Mouse (Mus musculus): ENCODE measurements around the gene Csnk1e. TPM values are rescaled to one million over a fixed set of nuclear protein-coding genes. Genes with fewer than 3 reads are reported as not detected.

The Csnk1e gene
- total RNA-seq, 2 experiments from 2014 or later, result 29.3 to 33.3 TPM

- ATAC-seq (ENCODE audit: poor library complexity, severe bottlenecking), result no peak
Measured at GRCm38 (mm10) chr15:79428616-79429015, 26.8 kb downstream of the Csnk1e start.

- ATAC-seq (ENCODE audit: poor library complexity, severe bottlenecking), result no peak
Measured at GRCm38 (mm10) chr15:79427516-79427915, 27.9 kb downstream of the Csnk1e start.

GRCm38 (mm10) chr15:79425516-79425915, 29.9 kb downstream of the Csnk1e start:
- ATAC-seq (ENCODE audit: poor library complexity, severe bottlenecking), result no peak

- ATAC-seq (ENCODE audit: poor library complexity, severe bottlenecking), result no peak
Measured at GRCm38 (mm10) chr15:79424602-79425001, 30.8 kb downstream of the Csnk1e start.

GRCm38 (mm10) chr15:79422715-79423243, 32.6 kb downstream of the Csnk1e start:
- no peak for ATAC-seq (ENCODE audit: poor library complexity, severe bottlenecking)

GRCm38 (mm10) chr15:79418677-79419076, 36.7 kb downstream of the Csnk1e start:
- no peak for ATAC-seq (ENCODE audit: poor library complexity, severe bottlenecking)

GRCm38 (mm10) chr15:79418265-79418664, 37.1 kb downstream of the Csnk1e start:
- ATAC-seq (ENCODE audit: poor library complexity, severe bottlenecking), result no peak

GRCm38 (mm10) chr15:79417379-79417778, 38.0 kb downstream of the Csnk1e start:
- ATAC-seq (ENCODE audit: poor library complexity, severe bottlenecking), result no peak

GRCm38 (mm10) chr15:79416460-79417085, 38.8 kb downstream of the Csnk1e start:
- no peak for ATAC-seq (ENCODE audit: poor library complexity, severe bottlenecking)

GRCm38 (mm10) chr15:79414513-79414912, 40.9 kb downstream of the Csnk1e start:
- ATAC-seq (ENCODE audit: poor library complexity, severe bottlenecking), result peak; percentile 96

GRCm38 (mm10) chr15:79413802-79414201, 41.6 kb downstream of the Csnk1e start:
- ATAC-seq (ENCODE audit: poor library complexity, severe bottlenecking), result peak; percentile 41

- ATAC-seq (ENCODE audit: poor library complexity, severe bottlenecking), result no peak
Measured at GRCm38 (mm10) chr15:79413201-79413600, 42.2 kb downstream of the Csnk1e start.

GRCm38 (mm10) chr15:79411363-79412065, 43.9 kb downstream of the Csnk1e start:
- no peak for ATAC-seq (ENCODE audit: poor library complexity, severe bottlenecking)

GRCm38 (mm10) chr15:79409077-79409573, 46.2 kb downstream of the Csnk1e start:
- ATAC-seq (ENCODE audit: poor library complexity, severe bottlenecking), result peak; percentile 82

GRCm38 (mm10) chr15:79406564-79406963, 48.8 kb downstream of the Csnk1e start:
- no peak for ATAC-seq (ENCODE audit: poor library complexity, severe bottlenecking)

GRCm38 (mm10) chr15:79404277-79404676, 51.1 kb downstream of the Csnk1e start:
- ATAC-seq (ENCODE audit: poor library complexity, severe bottlenecking), result no peak

- no peak for ATAC-seq (ENCODE audit: poor library complexity, severe bottlenecking)
Measured at GRCm38 (mm10) chr15:79403763-79404210, 51.6 kb downstream of the Csnk1e start.

- ATAC-seq (ENCODE audit: poor library complexity, severe bottlenecking), result peak; percentile 81
Measured at GRCm38 (mm10) chr15:79402836-79403762, 52.3 kb downstream of the Csnk1e start, which contains the start of gene Tmem184b. Tmem184b (minus strand) TSS chr15:79403569.

- ATAC-seq (ENCODE audit: poor library complexity, severe bottlenecking), result no peak
Measured at GRCm38 (mm10) chr15:79402176-79402575, 53.2 kb downstream of the Csnk1e start.

- no peak for ATAC-seq (ENCODE audit: poor library complexity, severe bottlenecking)
Measured at GRCm38 (mm10) chr15:79400975-79401365, 54.4 kb downstream of the Csnk1e start.

Data from megakaryocyte, adult 5-6 weeks (primary cell).